Mouse (Mus musculus): ENCODE results near the gene Krtap28-13.

Krtap28-13 gene

GRCm38 (mm10) chr1:83060643-83061042 lies at the start of gene Krtap28-13:
TSS of gene Krtap28-13 (plus strand) at chr1:83060930.
- DNase-seq (ENCODE audit: low spot score) = peak; percentile 37

- no peak for DNase-seq (ENCODE audit: low spot score)
Measured at GRCm38 (mm10) chr1:83014477-83014876, 46.3 kb upstream of the Krtap28-13 start.

GRCm38 (mm10) chr1:83015329-83015879 lies 45.3 kb upstream of the Krtap28-13 start:
- DNase-seq (ENCODE audit: low spot score) = no peak

GRCm38 (mm10) chr1:83016556-83016955 lies 44.2 kb upstream of the Krtap28-13 start:
- no peak for DNase-seq (ENCODE audit: low spot score)

GRCm38 (mm10) chr1:83031950-83032349 lies 28.8 kb upstream of the Krtap28-13 start:
- no peak for DNase-seq (ENCODE audit: low spot score)

- no peak for DNase-seq (ENCODE audit: low spot score)
Measured at GRCm38 (mm10) chr1:83032508-83032907, 28.2 kb upstream of the Krtap28-13 start.

GRCm38 (mm10) chr1:83034509-83034908 lies 26.2 kb upstream of the Krtap28-13 start:
- DNase-seq (ENCODE audit: low spot score) = no peak

- no peak for DNase-seq (ENCODE audit: low spot score)
Measured at GRCm38 (mm10) chr1:83036892-83037667, 23.6 kb upstream of the Krtap28-13 start.

GRCm38 (mm10) chr1:83038109-83038672 lies 22.5 kb upstream of the Krtap28-13 start, which contains the start of gene Slc19a3:
TSS of gene Slc19a3 (minus strand) at chr1:83038448.
- no peak for DNase-seq (ENCODE audit: low spot score)

- no peak for DNase-seq (ENCODE audit: low spot score)
Measured at GRCm38 (mm10) chr1:83039080-83039479, 21.6 kb upstream of the Krtap28-13 start.

- no peak for DNase-seq (ENCODE audit: low spot score)
Measured at GRCm38 (mm10) chr1:83042380-83042779, 18.4 kb upstream of the Krtap28-13 start, which contains the start of gene Krtap28-10. TSS of gene Krtap28-10 (minus strand) at chr1:83042480.

- DNase-seq (ENCODE audit: low spot score) = no peak
Measured at GRCm38 (mm10) chr1:83044882-83045427, 15.8 kb upstream of the Krtap28-13 start, which contains the start of gene Gm47969. TSS of gene Gm47969 (plus strand) at chr1:83044932.

- peak; percentile 21 for DNase-seq (ENCODE audit: low spot score)
Measured at GRCm38 (mm10) chr1:83058481-83058880, 2.2 kb upstream of the Krtap28-13 start.

GRCm38 (mm10) chr1:83059278-83059677 lies 1.5 kb upstream of the Krtap28-13 start, which contains the start of gene A030005K14Rik:
TSS of gene A030005K14Rik (minus strand) at chr1:83059378.
- DNase-seq (ENCODE audit: low spot score) = no peak

- DNase-seq (ENCODE audit: low spot score) = peak; percentile 72
Measured at GRCm38 (mm10) chr1:83064851-83065250, 4.1 kb downstream of the Krtap28-13 start.

- no peak for DNase-seq (ENCODE audit: low spot score)
Measured at GRCm38 (mm10) chr1:83066577-83066976, 5.8 kb downstream of the Krtap28-13 start.

- no peak for DNase-seq (ENCODE audit: low spot score)
Measured at GRCm38 (mm10) chr1:83067205-83067604, 6.5 kb downstream of the Krtap28-13 start.

GRCm38 (mm10) chr1:83075526-83076189 lies 14.9 kb downstream of the Krtap28-13 start:
- DNase-seq (ENCODE audit: low spot score) = no peak

- DNase-seq (ENCODE audit: low spot score) = peak; percentile 33
Measured at GRCm38 (mm10) chr1:83076190-83076917, 15.6 kb downstream of the Krtap28-13 start.

- no peak for DNase-seq (ENCODE audit: low spot score)
Measured at GRCm38 (mm10) chr1:83077016-83077415, 16.3 kb downstream of the Krtap28-13 start.

GRCm38 (mm10) chr1:83084790-83085189 lies 24.1 kb downstream of the Krtap28-13 start:
- DNase-seq (ENCODE audit: low spot score) = no peak

Measured in adipocyte (in vitro differentiated cells).